Mouse (Mus musculus) lung, adult 2 months (tissue): Measurements from ENCODE around the gene Pcsk7.

Source experiments
- CTCF ChIP-seq: fragments of 200-500 bp; IDR thresholded peaks from 2 replicates; pipeline ENCODE4 v1.5.1; 2011; ENCODE audit warnings: mild to moderate bottlenecking, low read length, control low read depth; ENCODE audit not compliant: insufficient read depth
- POLR2A ChIP-seq: fragments of 200-500 bp; IDR thresholded peaks from 2 replicates; pipeline ENCODE4 v1.6.1; 2011; ENCODE audit warnings: low read depth, mild to moderate bottlenecking, control low read depth, low read length, borderline replicate concordance; ENCODE audit errors: extremely low read depth

GRCm38 (mm10) chr9:45941329-45941888 is 35.1 kb downstream of the Pcsk7 start:
- TF ChIP-seq POLR2A (no peak), CTCF (no peak)
